Mouse (Mus musculus) heart, adult 18-20 months (tissue): ENCODE data around the gene Fam131a. TPM values are rescaled to one million over a fixed set of nuclear protein-coding genes. Genes with fewer than 3 reads are reported as not detected.

Experiments used
- DNase-seq, 2 experiments: peaks; one replicate each; pipeline ENCODE4 v3.0.0; 2021 to 2022; ENCODE audit warnings: mixed read lengths in 1 of 2
- total RNA-seq, 2 experiments: library from RNA; stranded (reverse); gene quantifications; 2 replicates each; pipeline ENCODE4 v1.2.3; 2021

The Fam131a gene
- total RNA-seq, 2 experiments from 2014 or later: 19.8 to 31.3 TPM

DNA sequence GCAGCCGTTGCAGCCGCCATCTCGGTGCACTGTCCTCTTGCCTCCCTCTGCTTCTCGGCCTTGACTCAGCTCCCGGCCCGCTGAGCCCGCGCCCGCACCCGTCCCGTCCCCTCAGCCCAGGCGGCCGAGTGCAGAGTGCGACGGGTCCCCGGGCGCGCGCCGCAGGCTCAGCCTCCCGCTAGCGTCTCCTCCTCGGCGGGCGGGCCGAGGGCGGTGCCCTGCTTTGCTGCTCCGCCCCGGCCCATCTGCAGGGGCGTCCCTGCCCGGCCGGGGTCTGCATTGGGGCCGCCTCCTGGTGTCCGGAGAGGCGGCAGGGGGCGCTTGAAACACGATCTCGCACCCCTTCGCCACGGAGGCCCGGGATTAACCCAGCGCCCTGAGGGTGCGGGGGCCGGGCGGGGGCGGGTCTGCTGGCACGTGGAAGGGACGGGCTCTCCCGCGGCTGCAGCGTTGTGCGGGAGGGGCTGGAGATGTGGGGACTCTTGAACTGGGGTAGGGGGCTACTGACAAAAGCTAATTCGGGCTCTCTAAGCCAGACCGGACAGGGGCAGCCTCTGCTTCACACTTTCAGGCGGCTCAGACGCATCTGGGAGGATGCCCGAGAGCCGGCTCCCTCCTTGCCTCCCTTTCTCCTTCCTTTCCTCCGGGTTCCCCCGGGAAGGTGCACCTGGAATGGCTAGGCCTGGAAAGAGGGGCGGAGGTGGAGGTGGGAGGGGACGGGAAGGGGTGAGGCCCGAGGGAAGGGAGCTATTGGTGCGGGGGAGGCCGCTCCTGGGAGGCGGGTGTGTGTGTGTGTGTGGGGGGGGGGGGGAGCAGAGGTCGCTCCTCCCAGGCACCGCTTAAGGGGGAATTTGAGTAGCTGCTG lies 23.2 kb downstream of the Fam131a start:
- DNase-seq: peak; percentile 82 to 83

DNA sequence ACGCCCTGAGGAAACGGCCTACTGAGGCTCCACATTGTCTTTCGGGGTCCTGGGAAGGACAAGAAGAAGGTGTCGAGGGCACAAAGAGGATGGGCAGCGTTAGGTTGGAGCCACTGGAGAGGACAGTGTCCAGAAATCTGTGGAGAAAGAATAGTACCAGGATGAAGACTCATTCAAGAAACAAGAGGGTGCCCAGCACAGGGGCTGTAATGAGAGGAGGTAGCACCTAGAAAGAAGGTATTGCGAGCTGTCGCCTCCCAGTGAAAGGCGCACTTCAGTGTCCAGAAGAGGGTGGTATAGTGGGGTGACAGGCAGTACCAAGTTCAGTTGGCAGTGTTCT lies 23.8 kb downstream of the Fam131a start:
- no peak for DNase-seq

- peak; percentile 98 for DNase-seq
These were observed 24.3 kb downstream of the Fam131a start, which contains the start of the genes Polr2h and Clcn2 for GRCm38 (mm10) chr16:20717181-20717977. Polr2h (plus strand) TSS chr16:20717665. Clcn2 (minus strand) TSS chr16:20717746.

GRCm38 (mm10) chr16:20717978-20718670 lies 25.1 kb downstream of the Fam131a start:
- DNase-seq: peak in 1 of 2 experiments; percentile 25

DNA sequence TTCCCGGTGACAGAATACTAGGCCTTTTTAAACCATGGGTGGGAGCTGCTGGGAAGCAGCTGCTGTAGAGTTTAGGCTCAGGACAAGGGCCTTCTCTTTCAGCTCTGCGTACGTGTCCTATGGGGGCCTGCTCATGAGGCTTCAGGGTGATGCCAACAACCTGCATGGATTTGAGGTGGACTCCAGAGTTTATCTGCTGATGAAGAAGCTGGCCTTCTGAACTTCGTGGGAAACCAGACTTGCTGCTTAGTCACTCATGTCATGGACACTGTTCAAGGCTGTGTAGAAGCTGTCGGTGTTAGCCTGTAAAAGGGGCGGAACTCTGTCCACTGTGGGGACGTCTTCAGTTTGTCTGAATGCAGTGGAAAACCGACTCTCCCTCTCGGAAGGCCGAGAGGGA lies 28.8 kb downstream of the Fam131a start:
- no peak for DNase-seq

GRCm38 (mm10) chr16:20722736-20723135 lies 29.7 kb downstream of the Fam131a start:
- no peak for DNase-seq

DNA sequence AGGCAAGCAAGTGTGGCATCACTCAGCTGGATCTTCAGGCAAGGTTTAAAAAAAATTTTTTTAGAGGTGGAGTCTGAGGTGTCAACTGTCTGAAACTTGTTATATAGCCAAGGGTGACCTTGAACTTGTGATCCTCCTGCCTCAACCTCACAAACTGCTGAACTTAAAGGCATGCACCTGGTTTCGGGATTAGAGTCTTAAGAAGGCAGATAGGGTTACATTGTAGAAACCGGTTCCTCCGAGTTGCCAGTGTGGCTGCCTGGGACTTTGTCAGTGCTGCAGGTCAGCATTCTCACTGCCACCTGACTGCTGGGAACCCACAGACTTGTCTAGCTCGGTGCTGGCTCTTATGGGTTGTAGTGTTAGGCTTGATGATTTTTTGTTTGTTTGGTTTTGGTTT lies 30.2 kb downstream of the Fam131a start:
- DNase-seq: no peak

DNA sequence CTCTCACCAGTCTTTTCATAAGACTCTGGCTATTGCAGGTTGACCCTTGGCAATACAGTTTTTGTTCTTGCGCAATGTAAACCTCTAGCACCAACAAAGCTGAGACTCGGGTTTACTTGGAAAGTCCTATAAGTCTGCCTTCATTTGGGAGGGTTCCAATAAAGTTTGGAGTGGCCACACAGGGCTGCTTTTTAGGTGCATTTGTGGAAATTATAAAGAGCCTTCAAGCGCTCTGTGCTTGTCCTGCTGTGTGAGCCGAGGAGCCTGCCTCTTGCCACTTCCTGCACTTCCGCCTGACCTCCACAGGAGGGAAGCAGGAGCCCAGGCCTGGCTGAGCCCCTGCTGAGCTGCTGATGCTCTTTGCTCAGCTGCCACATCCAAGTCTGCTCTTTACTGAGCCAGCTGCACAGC lies 31.3 kb downstream of the Fam131a start:
- peak; percentile 69 to 77 for DNase-seq

- DNase-seq: no peak
These were observed 32.3 kb downstream of the Fam131a start for GRCm38 (mm10) chr16:20725321-20725720.

- DNase-seq: peak; percentile 25 to 29
These were observed 32.7 kb downstream of the Fam131a start for GRCm38 (mm10) chr16:20725750-20726149.

- DNase-seq: peak; percentile 38 to 67
These were observed 33.3 kb downstream of the Fam131a start for GRCm38 (mm10) chr16:20726384-20726783.

DNA sequence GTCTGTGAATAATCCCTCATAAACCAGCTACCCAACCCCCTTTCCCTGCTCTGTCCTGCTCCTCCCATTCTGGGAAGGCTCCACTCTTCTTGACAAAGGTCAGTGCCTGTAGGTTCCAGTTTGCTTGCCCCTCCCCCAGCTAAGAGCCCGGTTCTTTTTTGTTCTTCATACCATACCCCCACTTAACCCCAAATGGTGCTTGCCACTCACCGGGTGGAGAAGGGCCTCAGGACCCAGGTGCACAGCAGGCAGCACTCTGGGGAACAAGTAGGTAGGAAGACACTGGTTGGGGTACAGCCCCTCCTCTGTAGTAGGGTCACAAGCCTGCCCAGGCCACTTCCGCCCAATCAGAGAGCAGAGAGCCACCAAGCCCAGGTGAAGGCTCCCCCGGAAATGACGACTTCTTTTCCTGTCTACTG lies 37.3 kb downstream of the Fam131a start:
- DNase-seq: no peak

DNA sequence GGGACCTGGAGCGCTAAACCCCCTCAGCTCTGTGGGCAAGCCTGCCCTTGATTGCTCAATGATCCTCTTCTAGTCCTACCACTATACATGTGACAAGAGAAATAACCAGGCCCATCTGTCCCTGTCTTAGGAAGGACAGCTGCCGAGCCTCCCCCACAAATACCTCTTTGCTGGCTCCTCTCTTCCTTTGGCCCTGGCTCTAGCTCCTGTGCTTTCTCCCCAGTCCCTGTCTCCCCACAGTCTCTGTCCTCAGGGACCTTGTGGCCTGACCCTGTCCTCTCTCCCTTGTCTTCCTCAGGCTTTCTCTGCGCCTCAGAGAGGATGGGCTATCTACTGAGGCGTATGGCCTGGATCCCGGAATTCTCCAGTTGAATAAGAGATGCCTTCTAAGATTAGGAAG lies 38.6 kb downstream of the Fam131a start:
- DNase-seq: no peak

GRCm38 (mm10) chr16:20732251-20732924 lies 39.3 kb downstream of the Fam131a start:
- no peak for DNase-seq

DNA sequence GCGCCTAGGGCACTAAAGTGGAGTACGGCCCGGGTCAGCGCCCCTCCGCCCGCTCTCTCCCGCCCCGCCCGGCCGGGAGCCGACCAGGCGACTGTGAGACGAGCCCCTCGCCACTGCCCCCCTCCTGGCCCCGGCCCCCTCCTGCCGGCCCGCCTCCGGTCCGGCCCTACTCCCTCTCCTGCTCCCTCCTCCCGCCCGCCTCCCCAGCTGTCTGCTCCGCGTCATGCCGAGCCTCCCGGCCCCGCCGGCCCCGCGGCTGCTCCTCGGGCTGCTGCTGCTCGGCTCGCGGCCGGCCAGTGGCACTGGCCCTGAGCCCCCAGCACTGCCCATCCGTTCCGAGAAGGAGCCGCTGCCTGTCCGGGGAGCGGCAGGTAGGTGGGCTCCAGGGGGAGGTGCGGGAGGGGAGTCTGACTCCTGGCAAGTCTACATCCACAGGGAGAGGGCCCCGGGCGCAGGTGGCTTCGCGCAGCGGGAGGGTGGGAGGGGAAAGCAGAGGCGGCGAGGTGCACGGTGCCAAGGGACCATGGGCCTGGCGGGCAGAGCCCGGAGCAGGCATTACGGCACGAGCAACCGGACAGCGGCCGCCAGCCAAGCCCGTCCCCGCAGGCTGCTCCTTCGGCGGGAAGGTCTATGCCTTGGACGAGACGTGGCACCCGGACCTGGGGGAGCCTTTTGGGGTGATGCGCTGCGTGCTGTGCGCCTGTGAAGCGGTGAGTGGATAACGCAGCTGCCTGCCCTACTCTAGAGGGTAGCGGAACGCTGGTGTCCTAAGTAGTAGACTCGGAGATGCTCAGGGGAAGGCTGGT lies 40.1 kb downstream of the Fam131a start, which contains the start of gene Chrd:
Chrd (plus strand) TSS at position 203 of the 806 bp plus-strand sequence.
- DNase-seq: peak; percentile 72 to 75

GRCm38 (mm10) chr16:20733731-20734730 lies 41.0 kb downstream of the Fam131a start, which contains the start of gene Thpo:
Thpo (minus strand) TSS chr16:20734511.
- no peak for DNase-seq

DNA sequence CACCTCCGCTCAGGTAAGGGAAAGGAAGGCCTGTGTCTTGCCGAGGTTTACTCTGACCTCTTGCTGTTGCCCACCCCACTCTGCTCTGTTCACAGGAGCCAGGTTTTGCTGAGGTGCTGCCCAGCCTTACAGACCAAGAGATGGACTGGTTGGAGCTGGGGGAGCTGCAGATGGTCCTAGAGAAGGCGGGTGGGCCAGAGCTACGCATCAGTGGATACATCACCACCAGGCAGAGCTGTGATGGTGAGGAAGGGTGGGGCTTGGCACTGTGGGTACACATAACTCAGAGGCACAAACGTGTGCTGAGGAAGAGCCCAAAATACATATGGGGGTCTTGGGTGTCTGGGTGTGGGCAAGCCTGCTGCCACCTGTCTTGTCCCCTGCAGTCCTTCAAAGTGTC lies 42.6 kb downstream of the Fam131a start:
- DNase-seq: no peak

DNA sequence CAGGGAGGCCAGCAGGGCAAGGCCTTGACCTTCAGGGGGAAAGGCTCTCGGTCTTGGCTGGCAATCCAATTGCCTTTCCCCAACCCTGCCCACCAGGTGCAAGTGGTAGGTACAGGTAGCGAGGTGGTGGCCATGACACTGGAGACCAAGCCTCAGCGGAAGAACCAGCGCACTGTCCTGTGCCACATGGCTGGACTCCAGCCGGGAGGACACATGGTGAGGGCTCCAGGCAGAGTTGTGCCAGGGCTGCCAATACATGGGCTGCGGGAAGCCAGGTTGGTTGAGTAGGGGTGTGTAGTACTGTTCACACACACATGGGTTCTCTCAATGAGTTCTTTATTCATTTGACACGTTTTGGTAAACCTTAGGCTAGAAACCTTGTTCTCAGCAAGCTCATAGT lies 43.1 kb downstream of the Fam131a start:
- no peak for DNase-seq

DNA sequence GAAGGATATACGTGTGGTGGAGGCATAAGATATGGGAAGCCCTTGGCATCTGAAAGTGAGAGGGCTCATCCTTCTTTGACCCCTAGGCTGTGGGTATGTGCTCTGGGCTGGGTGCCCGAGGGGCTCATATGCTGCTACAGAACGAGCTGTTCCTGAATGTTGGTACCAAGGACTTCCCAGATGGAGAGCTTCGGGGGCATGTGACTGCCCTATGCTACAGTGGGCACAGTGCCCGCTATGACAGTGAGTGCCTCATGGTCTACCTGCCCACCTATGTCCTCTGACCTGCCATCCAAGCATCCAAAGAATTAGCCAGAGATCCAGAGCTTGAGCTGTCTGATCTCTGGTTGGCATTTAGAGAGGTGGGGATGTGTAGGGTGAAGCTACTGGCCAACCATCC lies 43.8 kb downstream of the Fam131a start:
- no peak for DNase-seq

GRCm38 (mm10) chr16:20739845-20740244 lies 46.8 kb downstream of the Fam131a start:
- no peak for DNase-seq
